Mouse (Mus musculus): ENCODE data around the gene Fgfr2.

DNA sequence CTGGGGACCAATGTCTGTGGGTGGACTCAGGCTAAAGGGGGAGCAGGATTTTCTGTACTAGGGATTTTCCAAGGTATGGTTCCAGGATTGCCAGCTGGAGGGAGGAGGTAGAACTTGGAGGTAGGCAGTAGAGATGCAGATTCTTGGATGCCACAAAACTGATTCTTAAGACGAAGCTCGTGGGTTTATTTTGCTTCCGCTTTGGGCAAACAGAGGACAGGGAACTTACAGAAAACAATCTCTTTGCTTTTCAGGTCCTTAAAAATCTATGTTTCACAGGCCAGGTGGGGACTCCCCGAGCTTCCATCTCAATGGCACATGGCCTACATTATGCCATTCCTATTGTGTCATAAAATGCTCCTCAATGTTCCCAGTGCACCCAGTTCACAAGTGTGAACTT lies 358.8 kb downstream of the Fgfr2 start:
- TF ChIP-seq CTCF (IDR thresholded peaks at IDR 0.05; ENCODE audit: control insufficient read depth, insufficient read depth, insufficient read length), result no peak
- no peak for TF ChIP-seq MYOD1 (IDR thresholded peaks at IDR 0.05; ENCODE audit: control insufficient read depth, insufficient read length, low read depth)
